Mouse (Mus musculus) kidney, postnatal 25 days (tissue): ENCODE results near the gene Cftr.

Experiments
- DNase-seq, 2 experiments: peaks; one replicate each; pipeline ENCODE4 v3.0.0; 2021; ENCODE audit warnings: mixed read lengths in 2 of 2

The Cftr gene

DNA sequence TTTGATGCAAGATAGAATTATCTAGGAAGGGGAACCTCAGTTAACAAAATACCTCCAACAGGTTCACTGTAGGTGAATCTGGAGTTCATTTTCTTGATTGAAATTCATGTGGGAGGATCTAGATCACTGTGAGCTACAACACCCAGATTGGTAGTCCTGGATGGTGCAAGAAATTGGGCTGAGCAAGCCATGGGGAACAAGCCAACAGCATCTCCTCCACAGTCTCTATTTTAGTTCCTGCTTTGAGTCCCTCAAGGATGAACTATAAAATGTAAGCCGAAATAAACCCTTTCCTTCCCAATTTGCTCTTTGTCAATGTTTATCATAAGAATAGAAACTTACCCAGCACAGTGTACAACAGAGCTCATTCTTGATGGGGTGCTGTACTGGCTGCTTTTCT is 152.5 kb downstream of the Cftr start:
- no peak for DNase-seq

DNA sequence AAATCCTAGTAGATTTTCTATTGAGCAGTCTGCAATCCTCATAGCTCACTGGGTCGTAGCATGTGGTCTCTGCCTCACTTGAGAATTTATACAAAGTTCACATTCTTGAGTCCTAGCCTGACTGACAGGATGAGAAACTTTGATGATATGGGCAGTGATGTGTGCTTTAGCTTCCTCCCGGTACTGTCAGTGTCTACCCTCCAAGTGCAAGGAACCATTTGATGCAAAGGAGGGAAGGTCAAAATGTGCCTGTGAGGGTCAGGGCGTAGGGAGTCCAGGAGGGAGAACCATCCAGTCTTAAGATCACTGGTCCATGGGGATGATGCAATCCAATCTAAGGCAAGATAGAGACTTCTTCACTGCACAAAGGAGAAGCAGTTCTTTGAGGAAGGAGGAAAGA is 164.9 kb downstream of the Cftr start:
- DNase-seq: no peak

DNA sequence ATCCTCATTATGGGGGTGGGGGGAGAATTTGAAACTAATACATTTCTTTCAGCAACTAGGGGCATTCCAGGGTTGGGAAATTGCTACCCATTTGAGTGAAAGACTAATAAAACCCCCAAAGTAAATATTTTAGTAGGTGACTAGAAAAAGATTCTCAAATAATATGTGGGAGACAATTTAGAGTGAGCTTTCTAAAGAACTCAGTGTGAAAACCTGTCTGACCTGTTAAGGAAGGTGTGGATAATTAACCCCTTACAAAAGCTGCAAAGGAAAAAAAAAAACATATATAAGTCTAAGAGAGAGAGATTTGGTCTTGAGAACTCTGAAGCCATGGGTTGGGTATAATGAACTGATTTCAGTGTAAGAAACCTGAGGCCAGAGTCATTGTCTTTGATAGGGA is 167.8 kb downstream of the Cftr start:
- DNase-seq: no peak

DNA sequence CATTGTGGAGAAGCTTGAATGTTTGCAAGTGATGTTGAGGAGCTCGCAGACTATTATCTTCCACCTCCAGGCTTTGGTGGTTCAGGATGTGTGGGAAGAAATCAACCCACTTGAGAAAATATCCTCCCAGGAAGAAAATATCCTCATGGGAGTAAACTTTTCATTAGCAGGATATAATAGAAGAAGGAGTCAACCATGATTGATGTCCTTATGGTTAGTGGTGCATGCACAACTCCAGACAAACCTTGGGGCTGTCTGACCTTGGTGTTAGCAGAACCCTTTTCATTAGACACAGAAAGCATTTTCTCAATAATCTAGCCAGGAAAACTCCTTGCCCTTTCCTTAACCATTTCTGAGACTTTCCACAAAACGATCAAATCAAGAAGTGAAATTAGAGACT is 173.8 kb downstream of the Cftr start:
- no peak for DNase-seq

DNA sequence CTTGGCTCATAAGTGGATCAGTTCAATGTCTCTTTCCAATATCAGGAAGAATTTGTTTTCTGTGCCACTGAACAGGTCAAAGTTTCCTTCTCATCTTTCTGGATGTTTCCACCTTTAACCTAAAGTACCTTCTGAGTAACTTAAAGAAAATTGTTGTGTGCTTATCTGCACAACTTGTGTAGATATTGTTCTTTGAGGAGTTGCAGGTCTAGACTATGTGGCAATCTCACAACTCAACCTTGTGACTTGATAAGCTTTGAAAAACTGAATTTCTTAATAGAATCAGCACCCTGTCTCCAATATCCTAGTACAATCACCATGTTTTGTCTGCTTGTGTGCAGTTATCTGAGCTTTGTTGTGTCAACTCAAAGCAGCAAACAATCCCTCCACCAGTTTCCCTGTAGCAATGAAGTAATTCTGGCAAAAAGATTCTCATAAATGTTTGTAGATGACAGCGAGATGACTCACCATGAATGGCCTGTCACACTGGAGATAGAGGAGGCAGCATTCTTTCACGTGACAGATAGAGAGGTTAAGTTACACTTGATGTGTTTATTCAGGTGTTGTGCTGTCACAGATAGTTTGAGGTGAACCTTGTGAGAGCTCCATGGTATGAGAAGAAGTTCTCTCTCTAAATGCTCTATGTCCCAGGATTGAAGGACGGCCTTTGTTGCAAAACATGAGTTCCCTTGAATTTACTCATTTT is 178.8 kb downstream of the Cftr start:
- DNase-seq: no peak

DNA sequence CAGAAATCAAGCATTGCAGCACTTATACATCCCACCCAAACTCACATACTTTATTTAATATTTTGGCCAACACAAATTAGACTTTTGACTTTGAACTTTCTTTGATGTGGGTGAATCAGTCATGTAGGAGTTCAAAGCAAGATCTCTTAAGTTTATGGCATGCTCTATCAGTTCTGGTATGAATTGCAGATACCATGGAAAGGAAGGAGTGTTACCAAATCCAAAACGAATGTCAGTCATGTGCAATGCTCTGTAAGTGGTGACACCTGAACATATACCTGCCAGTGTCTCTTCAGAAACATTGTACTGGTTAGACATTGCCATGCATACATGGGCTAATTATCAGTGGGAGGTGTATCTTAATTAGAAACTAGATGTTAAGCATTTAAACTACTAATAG is 189.7 kb downstream of the Cftr start:
- no peak for DNase-seq

DNA sequence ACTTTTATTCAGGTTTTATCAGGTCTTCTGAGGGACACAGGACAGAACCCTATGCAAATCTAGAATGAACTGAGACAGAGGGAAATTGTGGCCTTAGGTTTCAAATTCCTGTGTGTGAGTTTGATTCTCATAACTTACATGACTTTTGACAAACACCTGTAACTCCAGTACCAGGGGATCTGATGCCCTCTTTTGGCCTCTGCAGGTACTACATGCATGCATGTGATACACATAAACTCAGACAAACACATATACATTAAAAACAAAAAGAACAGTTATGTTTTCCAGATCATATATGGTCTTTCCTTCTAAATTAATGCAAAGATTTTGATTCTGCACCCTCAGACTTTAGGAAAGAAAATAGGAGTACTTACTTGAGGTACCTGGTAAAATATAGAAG is 190.5 kb downstream of the Cftr start:
- DNase-seq: no peak

DNA sequence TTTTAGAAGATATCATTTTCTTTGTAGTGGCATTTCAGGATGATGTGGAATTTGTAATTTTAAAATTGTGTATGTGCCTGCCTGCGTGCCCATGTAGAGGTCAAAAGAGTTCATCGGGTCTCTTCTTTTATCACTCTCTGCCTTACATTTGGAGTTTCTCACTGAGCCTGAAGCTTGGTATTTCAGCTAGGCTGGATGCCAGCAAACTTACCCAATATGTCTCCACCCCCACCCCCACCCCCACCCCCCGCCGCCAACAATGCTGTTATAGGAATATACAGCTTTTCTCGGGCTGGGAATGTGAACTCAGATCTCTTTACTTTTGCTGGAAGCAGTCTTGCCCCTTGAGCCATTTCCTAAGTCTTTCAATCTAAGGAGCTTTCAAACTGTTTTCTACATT is 191.7 kb downstream of the Cftr start:
- no peak for DNase-seq

DNA sequence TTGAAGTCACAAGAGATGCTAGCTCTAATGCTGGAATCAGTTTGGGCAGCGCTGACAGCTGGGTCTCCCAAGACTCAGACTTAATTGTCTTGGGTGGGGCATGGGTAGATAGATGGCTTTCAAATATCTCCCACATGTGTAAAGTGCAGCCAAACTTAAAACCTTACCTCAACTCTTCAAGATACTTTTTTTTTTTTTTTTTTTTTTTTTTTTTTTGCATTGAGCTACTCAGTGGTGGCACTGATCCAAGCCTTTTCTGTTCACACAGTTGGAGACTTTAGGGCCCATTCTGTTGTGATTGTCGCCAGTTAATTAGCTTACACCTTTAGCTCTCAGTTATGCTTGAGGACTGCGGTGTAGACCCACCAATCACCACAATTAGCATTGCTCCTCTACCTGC is 198.6 kb downstream of the Cftr start:
- DNase-seq: no peak

DNA sequence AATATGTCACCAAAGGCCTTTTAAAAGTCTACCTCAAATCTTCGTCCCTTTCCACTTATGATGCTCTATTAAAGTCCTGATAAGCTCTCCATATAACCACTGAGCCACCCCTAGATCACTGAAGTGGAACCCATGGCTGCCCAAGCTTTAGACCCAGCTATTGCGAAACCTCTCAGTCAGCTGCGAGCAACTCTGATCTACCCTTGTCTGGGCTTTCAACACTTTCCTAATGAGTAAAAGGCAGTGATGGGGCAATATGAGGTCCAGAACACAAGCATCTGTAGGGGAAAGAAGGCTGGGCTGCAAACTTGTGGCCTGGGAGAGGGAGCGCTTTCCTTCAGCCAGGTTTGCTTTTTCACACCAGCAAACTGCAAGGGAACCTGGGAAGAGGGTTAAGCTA is 199.2 kb downstream of the Cftr start:
- DNase-seq: no peak
